Comparison of ENCODE assay signal across 24 mouse cellular contexts in the genomic region with DNA sequence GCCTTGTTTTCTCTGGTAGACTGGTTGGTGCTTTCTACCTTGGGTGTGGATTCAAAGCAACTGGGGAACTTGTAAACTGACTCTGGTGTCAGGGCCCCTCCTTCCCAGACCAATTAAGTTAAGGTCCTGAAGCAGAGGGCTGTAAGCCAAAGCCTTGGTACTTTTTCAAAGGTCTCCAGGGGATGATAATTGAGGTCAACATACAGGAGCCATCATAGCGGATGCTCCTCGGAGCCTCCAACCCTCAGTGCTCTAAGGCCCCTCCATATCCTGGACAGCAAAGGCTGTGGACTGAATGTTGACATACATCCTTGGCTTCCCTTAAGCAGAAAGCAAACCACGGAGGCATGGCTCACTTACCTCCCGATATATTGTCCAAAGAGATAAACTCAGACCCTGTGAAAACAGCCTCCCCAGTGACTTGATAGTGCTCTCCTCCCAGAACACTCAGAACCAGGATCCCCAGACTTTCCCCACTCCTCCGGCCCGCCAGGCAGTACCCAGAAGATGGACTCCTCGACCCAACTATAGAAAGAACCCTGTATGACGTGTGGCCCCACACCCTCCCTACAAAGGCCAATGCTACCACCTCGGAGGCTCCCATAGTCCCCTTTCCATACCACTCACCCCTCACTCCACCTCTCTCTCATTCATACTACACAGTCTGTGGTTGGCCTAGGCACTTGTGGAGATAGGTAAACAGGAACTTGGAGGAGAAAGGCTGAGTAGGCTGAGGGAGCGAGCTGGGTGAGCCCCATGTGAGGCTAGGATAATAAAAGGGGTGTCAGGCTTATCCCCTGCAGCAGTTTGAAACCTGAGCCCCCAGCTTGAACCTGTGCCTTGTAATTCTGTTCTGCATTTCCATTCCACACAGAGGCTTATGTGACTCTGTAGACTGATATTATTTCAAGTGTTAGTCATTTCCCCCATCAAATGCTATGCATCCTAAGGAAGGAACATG.
DNase-seq lines count a peak whose midpoint lies in the region; ATAC-seq lines count a peak whose summit lies in the region.
"Had no signal": no experiment of that assay in that cellular context is flagged by ENCODE, and none has a peak within 500 bp of the region (broad histone marks: within the 10 kb centered on the region; RNA-seq: fewer than 3 reads in every experiment).

No protein-coding gene starts in this region.

- H3K4me1 ChIP-seq in liver, embryonic 11.5 days (replicated peaks; ENCODE audit: control insufficient read depth, insufficient read depth, low read length): no peaks in the 10 kb centered on the region
- H3K4me1 ChIP-seq in liver, embryonic 12.5 days: no peaks in the 10 kb centered on the region
- peaks cover 12% of the 10 kb centered on the region; the same call in 1 of the 2 replicates for H3K4me1 ChIP-seq in embryonic facial prominence, embryonic 13.5 days
- H3K4me1 ChIP-seq in limb, embryonic 12.5 days (replicated peaks): peaks cover 27% of the 10 kb centered on the region
- H3K4me1 ChIP-seq: forebrain, embryonic 13.5 days; hindbrain, embryonic 15.5 days had no signal

- H3K9ac ChIP-seq in liver, embryonic 11.5 days (ENCODE audit: low read depth, low read length): no peak overlapping the region
- no peak overlapping the region for H3K9ac ChIP-seq in liver, embryonic 12.5 days
- no peak overlapping the region for H3K9ac ChIP-seq in embryonic facial prominence, embryonic 13.5 days
- no peak overlapping the region for H3K9ac ChIP-seq in limb, embryonic 12.5 days (replicated peaks)
- H3K9ac ChIP-seq: forebrain, embryonic 13.5 days; hindbrain, embryonic 15.5 days; liver, embryonic 14.5 days; lung, embryonic 14.5 days had no signal

- H3K9me3 ChIP-seq in liver, embryonic 11.5 days (ENCODE audit: control insufficient read depth, low read length): no peaks in the 10 kb centered on the region
- no peaks in the 10 kb centered on the region for H3K9me3 ChIP-seq in liver, embryonic 12.5 days (replicated peaks)
- H3K9me3 ChIP-seq in embryonic facial prominence, embryonic 13.5 days: no peaks in the 10 kb centered on the region
- no peaks in the 10 kb centered on the region for H3K9me3 ChIP-seq in limb, embryonic 12.5 days
- H3K9me3 ChIP-seq: forebrain, embryonic 13.5 days; G1E; hindbrain, embryonic 15.5 days had no signal

- no peaks in the 10 kb centered on the region for H3K36me3 ChIP-seq in liver, embryonic 11.5 days (ENCODE audit: control insufficient read depth, insufficient read depth, low read length)
- no peaks in the 10 kb centered on the region for H3K36me3 ChIP-seq in liver, embryonic 12.5 days
- H3K36me3 ChIP-seq in embryonic facial prominence, embryonic 13.5 days: no peaks in the 10 kb centered on the region
- H3K36me3 ChIP-seq in limb, embryonic 12.5 days: no peaks in the 10 kb centered on the region
- H3K36me3 ChIP-seq: G1E; hindbrain, embryonic 15.5 days had no signal

- 71% methylated on average over 10 of the region's 10 CpGs for WGBS in liver, embryonic 11.5 days
- WGBS in liver, embryonic 12.5 days (ENCODE audit: insufficient replicate concordance): 55% methylated on average over 10 of the region's 10 CpGs
- 67% methylated on average over 10 of the region's 10 CpGs for WGBS in embryonic facial prominence, embryonic 13.5 days
- 65% methylated on average over 10 of the region's 10 CpGs for WGBS in limb, embryonic 12.5 days

- H3K4me3 ChIP-seq in liver, embryonic 11.5 days (ENCODE audit: low read depth, low read length): no peak overlapping the region
- no peak overlapping the region for H3K4me3 ChIP-seq in liver, embryonic 12.5 days
- H3K4me3 ChIP-seq in embryonic facial prominence, embryonic 13.5 days: no peak overlapping the region
- no peak overlapping the region for H3K4me3 ChIP-seq in limb, embryonic 12.5 days (replicated peaks)
- H3K4me3 ChIP-seq: forebrain, embryonic 13.5 days; hindbrain, embryonic 15.5 days; left cerebral cortex, adult 2 months had no signal

- H3K27ac ChIP-seq in liver, embryonic 11.5 days (ENCODE audit: low read depth, low read length): no peak overlapping the region
- no peak overlapping the region for H3K27ac ChIP-seq in liver, embryonic 12.5 days
- H3K27ac ChIP-seq in embryonic facial prominence, embryonic 13.5 days: no peak overlapping the region; the same call in 1 of the 2 replicates
- peak overlapping the region; percentile 13; the same call in 1 of the 2 replicates for H3K27ac ChIP-seq in limb, embryonic 12.5 days
- H3K27ac ChIP-seq: forebrain, embryonic 13.5 days; hindbrain, embryonic 15.5 days; kidney, postnatal 0 days; left cerebral cortex, adult 2 months; liver, embryonic 14.5 days had no signal

- intact Hi-C loops in gastrocnemius, postnatal 14 days (cut with DNase I; ENCODE audit: low total_unique reads): no loop called here

- H3K27me3 ChIP-seq in liver, embryonic 11.5 days (replicated peaks; ENCODE audit: control insufficient read depth, insufficient read depth, low read length): no peaks in the 10 kb centered on the region; the same call in 1 of the 2 replicates
- no peaks in the 10 kb centered on the region; the same call in 1 of the 2 replicates for H3K27me3 ChIP-seq in liver, embryonic 12.5 days (replicated peaks)
- no peaks in the 10 kb centered on the region for H3K27me3 ChIP-seq in embryonic facial prominence, embryonic 13.5 days
- H3K27me3 ChIP-seq in limb, embryonic 12.5 days: no peaks in the 10 kb centered on the region
- H3K27me3 ChIP-seq: CH12.LX; forebrain, embryonic 13.5 days; hindbrain, embryonic 15.5 days; Patski had no signal

- peak; percentile 24 for DNase-seq in liver, embryonic 11.5 days (ENCODE audit: low spot score)
- no peak for DNase-seq in gastrocnemius, postnatal 14 days
- no peak for DNase-seq in adrenal gland, postnatal 25 days
- DNase-seq in layer of hippocampus, adult 11-12 months (ENCODE audit: low spot score): no peak
- DNase-seq: B cell, adult 2 months; cerebellum, adult 11 months; cerebellum, adult 9-11 months; heart, postnatal 4 days; kidney, adult 2 months; left cerebral cortex, postnatal 4 days; lung, embryonic 14.5 days; lung, postnatal 4 days; thymus, postnatal 14 days had no signal

- ATAC-seq in liver, embryonic 11.5 days (replicated peaks; ENCODE audit: low FRiP score): no peak
- no peak for ATAC-seq in liver, embryonic 12.5 days
- peak; percentile 63; the same call in 1 of the 2 replicates for ATAC-seq in embryonic facial prominence, embryonic 13.5 days (ENCODE audit: insufficient number of reproducible peaks, insufficient read depth, low FRiP score, low TSS enrichment, low read depth)
- peak; percentile 34; the same call in 1 of the 2 replicates for ATAC-seq in limb, embryonic 12.5 days (ENCODE audit: insufficient number of reproducible peaks, insufficient read depth, low FRiP score, low TSS enrichment, low read depth)
- ATAC-seq: forebrain, embryonic 13.5 days; Patski had no signal

- H3K4me2 ChIP-seq in liver, embryonic 11.5 days: no peak overlapping the region
- H3K4me2 ChIP-seq in liver, embryonic 12.5 days: no peak overlapping the region
- no peak overlapping the region for H3K4me2 ChIP-seq in embryonic facial prominence, embryonic 13.5 days
- no peak overlapping the region for H3K4me2 ChIP-seq in limb, embryonic 12.5 days
- H3K4me2 ChIP-seq: forebrain, embryonic 13.5 days; hindbrain, embryonic 15.5 days; lung, embryonic 14.5 days had no signal

Comparison
In these comparisons a context has a peak if more than half of its experiments do, and no peak if none do; other contexts are left out.
1. ATAC-seq: peak in embryonic facial prominence, embryonic 13.5 days (single experiment) and limb, embryonic 12.5 days (single experiment); none in liver, embryonic 11.5 days (single experiment) and liver, embryonic 12.5 days (single experiment).